Mouse (Mus musculus) hindbrain, embryonic 12.5 days (tissue): ENCODE data around the gene Ube3c. TPM values are rescaled to one million over a fixed set of nuclear protein-coding genes. Genes with fewer than 3 reads are reported as not detected.
"Not testable (repeated sequence)": the region's sequence is repeated elsewhere in the genome, so short reads cannot be mapped to it uniquely, and the experiment has no call there.

ENCODE experiments used
- ATAC-seq: fragments of 200-750 bp; cut with Nextera tagmentation; 2 replicates; pipeline ENCODE4 v1.8.0; 2017; ENCODE audit warnings: moderate TSS enrichment; ENCODE audit not compliant: low FRiP score
- H3K27ac ChIP-seq: fragments of 300-500 bp; sonication (generic); 2 replicates; pipeline ENCODE4 v1.5.1; 2016; ENCODE audit warnings: mild to moderate bottlenecking
- H3K27me3 ChIP-seq: fragments of 300-500 bp; sonication (generic); 2 replicates; pipeline ENCODE4 v1.6.1; 2016; ENCODE audit warnings: mild to moderate bottlenecking
- H3K36me3 ChIP-seq: fragments of 300-500 bp; sonication (generic); 2 replicates; pipeline ENCODE4 v1.6.1; 2016; ENCODE audit warnings: mild to moderate bottlenecking
- H3K4me1 ChIP-seq: fragments of 300-500 bp; sonication (generic); 2 replicates; pipeline ENCODE4 v1.6.1; 2016
- H3K4me2 ChIP-seq: fragments of 300-500 bp; sonication (generic); replicated peaks from 2 replicates; pipeline ENCODE4 v1.6.1; 2016; ENCODE audit warnings: mild to moderate bottlenecking
- H3K4me3 ChIP-seq: fragments of 300-500 bp; sonication (generic); 2 replicates; pipeline ENCODE4 v1.5.1; 2016; ENCODE audit warnings: mild to moderate bottlenecking
- H3K9ac ChIP-seq: fragments of 300-500 bp; sonication (generic); 2 replicates; pipeline ENCODE4 v1.6.1; 2016; ENCODE audit warnings: mild to moderate bottlenecking, moderate library complexity
- H3K9me3 ChIP-seq: fragments of 300-500 bp; sonication (generic); replicated peaks from 2 replicates; pipeline ENCODE4 v1.6.1; 2016; ENCODE audit warnings: mild to moderate bottlenecking
- WGBS: fragments of 180-500 bp; shearing (Covaris S2); methylation state at CpG from one replicate; pipeline ENCODE4 v1.1.7; 2016; 5-methylcytosine and 5-hydroxymethylcytosine counted together
- polyA plus RNA-seq: library from polyadenylated mRNA; unstranded; fragments of >200 nt; fragmentation: Nextera tagmentation; extraction: Ambion mirVana; gene quantifications from 2 replicates; pipeline ENCODE4 v1.2.1, GENCODE M21; 2016

The Ube3c gene
- polyA plus RNA-seq, 1 experiment from 2014 or later, result 47.5 TPM

DNA sequence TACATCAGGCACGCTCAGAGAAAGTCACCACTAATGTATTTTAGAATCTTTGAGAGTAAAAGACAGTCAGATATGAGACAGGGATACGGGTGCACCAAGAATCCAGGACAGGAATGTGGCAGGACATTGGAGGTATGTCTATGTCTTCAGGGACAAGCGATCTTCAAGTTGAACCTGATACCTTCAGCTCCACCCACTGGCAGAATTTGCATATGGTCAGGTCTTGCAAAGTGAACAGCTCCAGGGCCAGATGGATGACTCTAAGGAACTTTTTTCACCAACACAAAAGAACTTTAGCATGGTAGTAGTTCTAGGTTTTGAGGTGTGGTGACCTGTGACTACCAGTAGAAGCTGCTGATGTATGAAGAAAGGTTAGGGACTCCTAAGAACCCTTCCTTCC lies 62.7 kb downstream of the Ube3c start:
- ATAC-seq, result no peak
- no peak overlapping the region for H3K27ac ChIP-seq
- 90% methylated on average over 3 of the region's 3 CpGs for WGBS
- no peak overlapping the region for H3K9ac ChIP-seq
- H3K9me3 ChIP-seq, result no peaks in the 10 kb centered on the region
- no peak overlapping the region for H3K4me3 ChIP-seq
- no peaks in the 10 kb centered on the region for H3K27me3 ChIP-seq
- H3K4me2 ChIP-seq, result no peak overlapping the region
- H3K4me1 ChIP-seq, result no peaks in the 10 kb centered on the region
- H3K36me3 ChIP-seq, result peaks cover 34% of the 10 kb centered on the region

DNA sequence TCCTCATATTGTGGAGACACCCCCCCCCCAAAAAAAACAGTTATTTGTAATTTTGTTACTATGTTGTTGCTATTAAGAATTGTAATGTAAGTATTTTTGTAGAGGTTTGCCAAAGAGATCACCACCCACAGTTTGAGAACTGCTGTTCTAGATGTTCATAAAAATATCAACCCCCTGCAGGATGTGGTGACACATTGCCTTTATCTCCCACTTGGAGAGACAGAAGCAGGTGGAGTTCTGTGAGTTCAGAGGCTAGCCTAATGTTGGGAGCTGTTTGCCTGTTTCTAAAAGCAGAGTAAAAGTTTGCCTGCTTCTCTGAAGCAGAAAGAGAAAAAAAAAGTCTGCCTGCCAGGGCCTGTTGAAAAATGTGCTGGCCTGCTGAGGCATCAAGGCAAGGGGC lies 67.3 kb downstream of the Ube3c start:
- Histone ChIP-seq H3K4me1 (no peaks in the 10 kb centered on the region), H3K9me3 (no peaks in the 10 kb centered on the region), H3K36me3 (peaks cover 59% of the 10 kb centered on the region), H3K4me2 (no peak overlapping the region), H3K9ac (no peak overlapping the region), H3K4me3 (no peak overlapping the region), H3K27ac (no peak overlapping the region), H3K27me3 (no peaks in the 10 kb centered on the region)
- ATAC-seq, result no peak

GRCm38 (mm10) chr5:29636884-29637283 lies 67.8 kb downstream of the Ube3c start:
- Histone ChIP-seq H3K9ac (no peak overlapping the region), H3K4me2 (no peak overlapping the region), H3K4me1 (no peaks in the 10 kb centered on the region), H3K9me3 (no peaks in the 10 kb centered on the region), H3K27ac (no peak overlapping the region), H3K4me3 (no peak overlapping the region), H3K36me3 (peaks cover 57% of the 10 kb centered on the region), H3K27me3 (no peaks in the 10 kb centered on the region)
- no peak for ATAC-seq

GRCm38 (mm10) chr5:29641124-29641884 lies 72.3 kb downstream of the Ube3c start:
- Histone ChIP-seq H3K36me3 (peaks cover 48% of the 10 kb centered on the region), H3K27ac (no peak overlapping the region), H3K4me3 (no peak overlapping the region), H3K27me3 (no peaks in the 10 kb centered on the region), H3K9ac (no peak overlapping the region), H3K4me2 (no peak overlapping the region), H3K4me1 (no peaks in the 10 kb centered on the region), H3K9me3 (no peaks in the 10 kb centered on the region)
- 93% methylated on average over 7 of the region's 7 CpGs for WGBS
- ATAC-seq, result no peak

- Histone ChIP-seq H3K36me3 (peaks cover 22% of the 10 kb centered on the region; the same call in 1 of the 2 replicates), H3K9me3 (no peaks in the 10 kb centered on the region)
- no peak for ATAC-seq
These were observed 82.7 kb downstream of the Ube3c start for GRCm38 (mm10) chr5:29651696-29652095.

GRCm38 (mm10) chr5:29657590-29658339 lies 88.7 kb downstream of the Ube3c start:
- Histone ChIP-seq H3K4me1 (no peaks in the 10 kb centered on the region), H3K4me2 (no peak overlapping the region), H3K27me3 (no peaks in the 10 kb centered on the region), H3K4me3 (no peak overlapping the region), H3K9ac (no peak overlapping the region), H3K27ac (no peak overlapping the region), H3K9me3 (no peaks in the 10 kb centered on the region), H3K36me3 (peaks cover 36% of the 10 kb centered on the region)
- 92% methylated on average over 3 of the region's 3 CpGs for WGBS
- ATAC-seq, result no peak

More at GRCm38 (mm10) chr5:29651696-29652095, 82.7 kb downstream of the Ube3c start:
- Histone ChIP-seq H3K27ac (no peak overlapping the region), H3K9ac (no peak overlapping the region), H3K4me1 (no peaks in the 10 kb centered on the region), H3K4me2 (no peak overlapping the region), H3K27me3 (no peaks in the 10 kb centered on the region), H3K4me3 (no peak overlapping the region)

DNA sequence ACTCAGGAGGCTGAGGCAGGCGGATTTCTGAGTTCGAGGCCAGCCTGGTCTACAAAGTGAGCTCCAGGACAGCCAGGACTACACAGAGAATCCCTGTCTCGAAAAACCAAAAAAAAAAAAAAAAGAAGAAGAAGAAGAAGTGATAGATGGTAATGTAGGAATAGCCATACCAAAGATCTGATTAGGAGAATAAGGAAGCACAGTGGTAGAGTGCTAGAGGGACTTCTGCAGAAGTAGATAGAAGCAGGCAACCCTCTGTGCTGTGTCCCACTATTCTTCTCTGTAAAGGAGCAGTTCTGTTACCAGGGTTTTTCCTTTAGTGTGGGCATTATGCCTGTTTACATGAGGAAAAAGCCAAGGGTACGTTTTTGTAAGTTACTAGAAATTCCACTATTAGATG lies 92.2 kb downstream of the Ube3c start:
- not testable (repeated sequence) for H3K4me3 ChIP-seq, H3K9me3 ChIP-seq, H3K9ac ChIP-seq, H3K4me1 ChIP-seq, H3K27ac ChIP-seq, H3K4me2 ChIP-seq, ATAC-seq, H3K27me3 ChIP-seq
- H3K36me3 ChIP-seq, result peaks cover 67% of the 10 kb centered on the region
- 93% methylated on average over 4 of the region's 4 CpGs for whole genome bisulfite sequencing

DNA sequence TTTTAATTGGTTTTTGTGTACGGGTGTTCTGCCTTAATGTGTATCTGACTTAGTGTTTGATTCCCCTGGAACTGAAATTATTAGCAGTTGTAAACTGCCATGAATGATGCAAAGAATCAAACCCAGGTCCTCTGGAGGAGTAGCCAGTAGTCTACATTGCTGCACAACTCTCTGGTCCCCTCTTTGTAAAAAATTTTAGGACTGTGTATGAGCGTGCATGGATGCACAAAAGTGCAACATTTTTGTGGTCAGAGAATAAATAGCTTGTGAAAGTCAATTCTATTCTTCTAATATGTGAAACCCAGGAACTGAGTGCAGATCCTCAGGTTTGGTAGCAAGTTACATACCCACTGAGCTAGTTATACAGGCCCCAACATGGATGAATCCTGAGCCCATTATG lies 96.3 kb downstream of the Ube3c start:
- ATAC-seq, result no peak
- WGBS, result 93% methylated on average over 2 of the region's 2 CpGs
- H3K36me3 ChIP-seq, result peaks cover 76% of the 10 kb centered on the region

GRCm38 (mm10) chr5:29672551-29672950 lies 103.5 kb downstream of the Ube3c start:
- Histone ChIP-seq H3K9me3 (no peaks in the 10 kb centered on the region), H3K27ac (no peak overlapping the region), H3K4me3 (no peak overlapping the region), H3K27me3 (no peaks in the 10 kb centered on the region), H3K4me1 (no peaks in the 10 kb centered on the region), H3K36me3 (peaks cover 68% of the 10 kb centered on the region), H3K9ac (no peak overlapping the region), H3K4me2 (no peak overlapping the region)
- no peak for ATAC-seq
- 99% methylated on average over 4 of the region's 4 CpGs for WGBS

More for the DNA sequence above, 96.3 kb downstream of the Ube3c start:
- Histone ChIP-seq H3K4me3 (no peak overlapping the region), H3K9ac (no peak overlapping the region), H3K27me3 (no peaks in the 10 kb centered on the region), H3K9me3 (no peaks in the 10 kb centered on the region), H3K4me2 (no peak overlapping the region), H3K27ac (no peak overlapping the region), H3K4me1 (no peaks in the 10 kb centered on the region)

- Histone ChIP-seq H3K4me3 (no peak overlapping the region), H3K4me2 (no peak overlapping the region), H3K4me1 (no peaks in the 10 kb centered on the region), H3K9me3 (no peaks in the 10 kb centered on the region), H3K27me3 (no peaks in the 10 kb centered on the region), H3K9ac (no peak overlapping the region), H3K27ac (no peak overlapping the region), H3K36me3 (peaks cover 52% of the 10 kb centered on the region)
- WGBS, result 97% methylated on average over 4 of the region's 4 CpGs
- ATAC-seq, result no peak
These were observed 105.3 kb downstream of the Ube3c start for GRCm38 (mm10) chr5:29674305-29674704.

GRCm38 (mm10) chr5:29676445-29676844 lies 107.4 kb downstream of the Ube3c start:
- 94% methylated on average over 3 of the region's 3 CpGs for WGBS
- Histone ChIP-seq H3K27ac (no peak overlapping the region), H3K9me3 (no peaks in the 10 kb centered on the region), H3K4me3 (no peak overlapping the region), H3K4me1 (no peaks in the 10 kb centered on the region), H3K9ac (no peak overlapping the region), H3K27me3 (no peaks in the 10 kb centered on the region), H3K36me3 (peaks cover 31% of the 10 kb centered on the region), H3K4me2 (no peak overlapping the region)
- no peak for ATAC-seq

- no peak overlapping the region for H3K4me2 ChIP-seq
- H3K27ac ChIP-seq, result no peak overlapping the region
- H3K36me3 ChIP-seq, result no peaks in the 10 kb centered on the region
- H3K9ac ChIP-seq, result no peak overlapping the region
- 89% methylated on average over 4 of the region's 4 CpGs for WGBS
- H3K4me1 ChIP-seq, result no peaks in the 10 kb centered on the region
- no peaks in the 10 kb centered on the region for H3K9me3 ChIP-seq
- ATAC-seq, result no peak
- H3K4me3 ChIP-seq, result no peak overlapping the region
- H3K27me3 ChIP-seq, result no peaks in the 10 kb centered on the region
These were observed 116.0 kb downstream of the Ube3c start for GRCm38 (mm10) chr5:29685085-29685484.

DNA sequence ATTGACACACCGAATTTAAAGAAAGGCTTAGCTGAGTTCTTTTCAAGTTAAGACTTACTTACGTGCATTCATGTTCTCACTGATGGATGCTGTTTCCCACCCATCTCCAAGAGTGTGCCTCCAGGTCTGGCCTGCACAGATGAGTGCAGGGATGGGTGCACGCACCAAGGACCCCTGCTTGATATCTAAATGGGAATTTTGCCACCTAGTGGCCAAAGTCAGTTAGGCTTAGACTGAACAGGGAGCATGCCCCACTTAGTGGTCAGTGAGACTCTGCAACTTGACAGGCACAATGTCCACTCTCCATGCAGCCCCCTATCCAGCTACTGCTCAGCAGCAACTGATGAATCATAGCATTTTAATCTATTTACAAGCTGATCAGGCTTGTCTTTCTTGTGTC lies 118.6 kb downstream of the Ube3c start:
- Histone ChIP-seq H3K4me2 (no peak overlapping the region), H3K36me3 (no peaks in the 10 kb centered on the region), H3K27ac (no peak overlapping the region), H3K9ac (no peak overlapping the region), H3K9me3 (no peaks in the 10 kb centered on the region), H3K27me3 (no peaks in the 10 kb centered on the region), H3K4me3 (no peak overlapping the region), H3K4me1 (no peaks in the 10 kb centered on the region)
- ATAC-seq, result peak; percentile 71; the same call in 1 of the 2 replicates
- 62% methylated on average over 3 of the region's 3 CpGs for WGBS
